Mouse (Mus musculus): ENCODE measurements around the gene Fntb. TPM values are rescaled to one million over a fixed set of nuclear protein-coding genes. Genes with fewer than 3 reads are reported as not detected.

Fntb gene
- polyA plus RNA-seq, 1 experiment from 2014 or later, result 18.9 TPM

- H3K27ac ChIP-seq (ENCODE audit: low read length), result no peak overlapping the region
- no peak overlapping the region for H3K9ac ChIP-seq (replicated peaks; ENCODE audit: low read depth)
- H3K4me3 ChIP-seq (ENCODE audit: low read depth, low read length), result no peak overlapping the region
- 79% methylated on average over 10 of the region's 10 CpGs for WGBS
- no peaks in the 10 kb centered on the region for H3K27me3 ChIP-seq (replicated peaks; ENCODE audit: insufficient read depth, low read length)
- TF ChIP-seq CTCF (IDR thresholded peaks at IDR 0.05), result no peak
- no peak for TF ChIP-seq EP300 (IDR thresholded peaks at IDR 0.05)
- no peaks in the 10 kb centered on the region for H3K9me3 ChIP-seq (ENCODE audit: low read length)
- no peaks in the 10 kb centered on the region for H3K36me3 ChIP-seq (ENCODE audit: insufficient read depth, low read length)
- DNase-seq (ENCODE audit: low spot score) (no peak), ATAC-seq (no peak)
- no peak overlapping the region for H3K4me2 ChIP-seq (replicated peaks; ENCODE audit: low read depth, low read length)
- no peaks in the 10 kb centered on the region for H3K4me1 ChIP-seq (ENCODE audit: insufficient read depth, low read depth, low read length)
These were observed 129.6 kb downstream of the Fntb start for GRCm38 (mm10) chr12:76894792-76895559.

GRCm38 (mm10) chr12:76895777-76896176, 130.4 kb downstream of the Fntb start:
- no peak overlapping the region for H3K27ac ChIP-seq (ENCODE audit: low read length)
- ATAC-seq (no peak; the same call in 1 of the 2 replicates), DNase-seq (ENCODE audit: low spot score) (no peak)
- no peaks in the 10 kb centered on the region for H3K9me3 ChIP-seq (ENCODE audit: low read length)
- 64% methylated on average over 7 of the region's 7 CpGs for WGBS
- no peak overlapping the region for H3K4me2 ChIP-seq (replicated peaks; ENCODE audit: low read depth, low read length)
- no peaks in the 10 kb centered on the region for H3K4me1 ChIP-seq (ENCODE audit: insufficient read depth, low read depth, low read length)
- no peaks in the 10 kb centered on the region for H3K36me3 ChIP-seq (ENCODE audit: insufficient read depth, low read length)
- TF ChIP-seq EP300 (IDR thresholded peaks at IDR 0.05), result no peak
- no peak for TF ChIP-seq CTCF (IDR thresholded peaks at IDR 0.05)
- H3K4me3 ChIP-seq (ENCODE audit: low read depth, low read length), result no peak overlapping the region
- no peaks in the 10 kb centered on the region for H3K27me3 ChIP-seq (replicated peaks; ENCODE audit: insufficient read depth, low read length)
- no peak overlapping the region for H3K9ac ChIP-seq (replicated peaks; ENCODE audit: low read depth)

- Histone ChIP-seq H3K9me3 (ENCODE audit: low read length) (no peaks in the 10 kb centered on the region), H3K4me2 (replicated peaks; ENCODE audit: low read depth, low read length) (no peak overlapping the region), H3K36me3 (ENCODE audit: insufficient read depth, low read length) (no peaks in the 10 kb centered on the region), H3K27me3 (replicated peaks; ENCODE audit: insufficient read depth, low read length) (no peaks in the 10 kb centered on the region), H3K4me3 (ENCODE audit: low read depth, low read length) (no peak overlapping the region), H3K9ac (replicated peaks; ENCODE audit: low read depth) (no peak overlapping the region), H3K4me1 (ENCODE audit: insufficient read depth, low read depth, low read length) (no peaks in the 10 kb centered on the region), H3K27ac (ENCODE audit: low read length) (no peak overlapping the region)
- no peak for DNase-seq (ENCODE audit: low spot score)
- ATAC-seq, result no peak
- 90% methylated on average over 4 of the region's 4 CpGs for WGBS
- TF ChIP-seq CTCF (IDR thresholded peaks at IDR 0.05), result no peak
- no peak for TF ChIP-seq EP300 (IDR thresholded peaks at IDR 0.05)
These were observed 131.2 kb downstream of the Fntb start for GRCm38 (mm10) chr12:76896566-76896965.

GRCm38 (mm10) chr12:76897006-76897405, 131.6 kb downstream of the Fntb start:
- WGBS, result 84% methylated on average over 10 of the region's 10 CpGs
- Histone ChIP-seq H3K4me2 (replicated peaks; ENCODE audit: low read depth, low read length) (no peak overlapping the region), H3K9me3 (ENCODE audit: low read length) (no peaks in the 10 kb centered on the region), H3K36me3 (ENCODE audit: insufficient read depth, low read length) (no peaks in the 10 kb centered on the region), H3K4me1 (ENCODE audit: insufficient read depth, low read depth, low read length) (no peaks in the 10 kb centered on the region), H3K27ac (ENCODE audit: low read length) (no peak overlapping the region), H3K9ac (replicated peaks; ENCODE audit: low read depth) (no peak overlapping the region), H3K4me3 (ENCODE audit: low read depth, low read length) (no peak overlapping the region), H3K27me3 (replicated peaks; ENCODE audit: insufficient read depth, low read length) (no peaks in the 10 kb centered on the region)
- ATAC-seq (no peak), DNase-seq (ENCODE audit: low spot score) (no peak)
- TF ChIP-seq CTCF (IDR thresholded peaks at IDR 0.05), result no peak
- no peak for TF ChIP-seq EP300 (IDR thresholded peaks at IDR 0.05)

GRCm38 (mm10) chr12:76898141-76898540, 132.8 kb downstream of the Fntb start:
- Histone ChIP-seq H3K4me1 (ENCODE audit: insufficient read depth, low read depth, low read length) (no peaks in the 10 kb centered on the region), H3K9me3 (ENCODE audit: low read length) (no peaks in the 10 kb centered on the region), H3K4me2 (replicated peaks; ENCODE audit: low read depth, low read length) (no peak overlapping the region), H3K36me3 (ENCODE audit: insufficient read depth, low read length) (no peaks in the 10 kb centered on the region), H3K9ac (replicated peaks; ENCODE audit: low read depth) (no peak overlapping the region), H3K27me3 (replicated peaks; ENCODE audit: insufficient read depth, low read length) (no peaks in the 10 kb centered on the region), H3K27ac (ENCODE audit: low read length) (no peak overlapping the region), H3K4me3 (ENCODE audit: low read depth, low read length) (no peak overlapping the region)
- DNase-seq (ENCODE audit: low spot score), result no peak
- ATAC-seq, result no peak
- no peak for TF ChIP-seq CTCF (IDR thresholded peaks at IDR 0.05)
- no peak for TF ChIP-seq EP300 (IDR thresholded peaks at IDR 0.05)

GRCm38 (mm10) chr12:76899261-76899975, 134.0 kb downstream of the Fntb start:
- no peak overlapping the region for H3K9ac ChIP-seq (replicated peaks; ENCODE audit: low read depth)
- no peaks in the 10 kb centered on the region for H3K27me3 ChIP-seq (replicated peaks; ENCODE audit: insufficient read depth, low read length)
- 92% methylated on average over 10 of the region's 10 CpGs for WGBS
- H3K9me3 ChIP-seq (ENCODE audit: low read length), result no peaks in the 10 kb centered on the region
- no peaks in the 10 kb centered on the region for H3K4me1 ChIP-seq (ENCODE audit: insufficient read depth, low read depth, low read length)
- ATAC-seq (no peak), DNase-seq (ENCODE audit: low spot score) (no peak)
- TF ChIP-seq CTCF (IDR thresholded peaks at IDR 0.05), result no peak
- TF ChIP-seq EP300 (IDR thresholded peaks at IDR 0.05), result no peak
- no peak overlapping the region for H3K4me3 ChIP-seq (ENCODE audit: low read depth, low read length)
- no peaks in the 10 kb centered on the region for H3K36me3 ChIP-seq (ENCODE audit: insufficient read depth, low read length)
- no peak overlapping the region for H3K4me2 ChIP-seq (replicated peaks; ENCODE audit: low read depth, low read length)
- H3K27ac ChIP-seq (ENCODE audit: low read length), result no peak overlapping the region
